Mouse (Mus musculus): ENCODE measurements around the gene Aunip.

DNA sequence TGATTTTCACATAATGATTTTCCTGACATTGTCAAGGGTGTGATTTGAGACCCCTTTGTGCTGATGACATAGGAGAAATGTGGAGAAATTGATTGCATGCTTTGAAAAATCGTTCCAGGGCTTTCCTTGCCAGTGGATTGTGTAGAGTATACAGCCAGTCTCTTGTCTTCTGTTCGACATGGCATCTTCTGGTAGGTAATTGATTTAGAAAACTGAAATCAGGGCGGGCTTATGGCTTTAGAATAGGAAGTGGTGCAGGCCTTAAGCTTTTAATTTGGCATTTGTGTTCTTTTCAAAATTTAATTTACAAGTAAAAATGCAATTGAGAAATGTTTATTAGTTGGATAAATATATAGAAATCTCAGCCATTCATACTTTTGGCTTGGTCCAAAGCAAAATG lies 40.8 kb upstream of the Aunip start:
- TF ChIP-seq CTCF (IDR thresholded peaks at IDR 0.05): no peak
- TF ChIP-seq EP300 (IDR thresholded peaks at IDR 0.05): no peak

All from lung, postnatal 0 days (tissue).